Mouse (Mus musculus) urinary bladder, postnatal 14 days (tissue): ENCODE measurements around the gene Specc1l.

Experiments used
- DNase-seq: peaks from one replicate; pipeline ENCODE4 v3.0.0; 2021; ENCODE audit warnings: low spot score

The Specc1l gene

DNA sequence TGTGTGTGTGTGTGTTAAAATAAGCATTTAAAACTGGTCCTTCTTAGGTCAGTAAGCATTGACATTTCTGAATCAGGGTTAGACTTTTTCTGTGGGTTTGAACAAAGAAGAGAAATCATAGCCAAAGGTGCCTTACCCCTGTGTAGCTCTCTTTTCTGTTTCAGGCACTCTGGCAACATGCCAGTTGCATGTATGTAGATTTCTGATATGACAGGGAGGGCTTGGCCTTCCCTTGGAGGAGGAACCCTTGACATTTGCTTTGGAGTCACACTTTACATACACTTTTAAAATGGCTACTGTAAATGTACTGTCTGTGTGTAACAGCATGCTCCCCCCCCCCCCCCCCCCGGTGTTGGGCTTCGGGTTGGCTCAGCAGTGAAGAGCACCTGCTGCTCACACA lies 12.8 kb downstream of the Specc1l start:
- no peak for DNase-seq

DNA sequence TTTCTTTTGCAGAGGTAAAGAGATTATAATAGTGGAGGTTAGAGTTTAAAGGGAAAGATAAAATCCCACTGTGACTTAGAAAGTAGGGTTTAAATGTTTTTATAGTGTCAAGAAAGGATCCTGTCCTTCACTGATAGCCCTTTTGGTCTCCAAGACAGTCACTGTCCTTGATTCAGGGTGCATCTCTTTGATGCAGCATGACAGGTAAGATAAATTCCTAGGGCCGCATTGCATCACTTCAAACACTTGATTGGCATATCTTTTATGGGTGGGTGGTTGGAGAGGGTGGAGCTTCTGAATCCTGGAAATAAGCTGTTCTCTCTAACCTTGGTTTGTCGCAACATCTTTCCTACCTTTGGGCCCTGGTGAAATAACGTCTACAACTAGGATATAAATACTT lies 15.5 kb downstream of the Specc1l start:
- no peak for DNase-seq

DNA sequence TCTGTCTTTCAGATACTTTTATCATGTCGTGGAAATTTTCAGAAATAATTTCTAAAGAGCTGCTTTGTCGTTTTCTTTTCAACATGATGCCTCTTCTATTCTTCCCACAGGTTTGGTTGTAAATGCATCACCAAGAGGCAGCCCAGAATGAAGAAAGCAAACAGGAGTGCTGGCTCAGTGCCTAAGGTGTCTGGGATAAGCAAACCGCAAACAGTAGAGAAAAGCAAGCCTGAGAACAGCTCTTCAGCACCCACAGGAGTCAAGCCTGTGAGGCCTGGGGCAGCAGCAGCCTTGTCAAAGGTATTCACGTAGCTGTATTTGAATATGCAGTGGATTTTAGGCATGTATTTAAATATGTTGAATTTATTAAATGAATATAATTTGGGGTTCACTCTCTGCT lies 18.7 kb downstream of the Specc1l start:
- peak; percentile 63 for DNase-seq

DNA sequence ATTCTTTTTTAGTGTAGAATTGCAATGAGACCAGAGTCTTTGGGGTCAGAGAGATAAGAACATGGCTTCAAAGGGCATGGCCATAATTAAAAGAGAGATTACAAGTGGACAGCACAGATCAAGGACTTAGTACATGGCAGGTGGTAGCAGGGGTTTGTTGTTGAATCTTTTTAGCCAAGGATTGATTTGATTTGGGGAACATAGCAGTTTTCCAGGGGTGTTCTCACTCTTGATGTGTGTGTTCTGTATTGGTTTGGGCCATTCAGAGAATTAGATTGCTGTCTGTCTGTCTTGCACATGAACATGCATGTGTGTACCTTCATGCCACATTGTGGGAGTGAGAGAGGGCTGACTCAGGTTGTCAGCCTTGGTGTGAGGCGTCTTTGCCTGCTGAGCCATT lies 20.0 kb downstream of the Specc1l start:
- DNase-seq: no peak

DNA sequence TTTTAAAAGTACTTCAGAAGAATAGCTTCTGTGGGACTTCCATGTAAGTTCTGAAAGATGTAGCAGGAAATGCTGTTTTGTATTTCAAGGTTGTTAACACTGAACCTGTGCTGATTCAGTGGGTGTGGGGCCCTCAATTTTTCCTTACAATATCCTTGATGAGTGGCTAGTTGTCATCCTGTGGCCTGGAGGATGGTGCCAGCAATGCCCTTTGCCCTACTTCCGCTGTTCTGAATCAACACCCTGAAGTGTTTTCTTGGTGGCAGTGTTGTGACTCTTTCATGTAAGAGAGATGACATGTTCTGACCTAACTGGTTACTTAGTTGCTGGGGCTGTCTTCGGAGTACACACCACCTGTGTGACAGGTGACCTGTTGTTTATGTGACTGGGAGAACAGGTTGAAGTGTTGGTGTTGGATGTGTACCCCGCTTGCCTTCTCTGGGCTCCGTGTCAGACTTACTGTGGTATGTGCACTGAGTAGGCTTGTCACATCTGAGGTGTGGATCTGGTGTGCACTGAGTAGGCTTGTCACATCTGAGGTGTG lies 20.8 kb downstream of the Specc1l start:
- DNase-seq: no peak

DNA sequence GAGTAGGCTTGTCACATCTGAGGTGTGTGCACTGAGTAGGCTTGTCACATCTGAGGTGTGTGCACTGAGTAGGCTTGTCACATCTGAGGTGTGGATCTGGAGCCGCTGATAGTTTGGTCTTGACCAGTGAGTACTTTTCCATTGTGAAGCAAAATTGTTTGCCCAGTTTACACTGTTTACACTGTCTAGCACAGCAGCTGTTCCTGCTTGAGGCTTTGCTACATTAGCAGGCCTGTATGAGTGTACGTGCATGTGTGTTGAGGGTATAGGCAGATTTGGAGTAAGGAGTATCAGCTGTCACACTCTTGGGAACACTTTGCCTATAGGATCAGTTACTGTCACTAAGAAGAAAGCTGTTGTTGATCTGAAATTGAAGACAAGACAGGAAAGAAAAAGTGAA lies 21.6 kb downstream of the Specc1l start:
- DNase-seq: no peak

DNA sequence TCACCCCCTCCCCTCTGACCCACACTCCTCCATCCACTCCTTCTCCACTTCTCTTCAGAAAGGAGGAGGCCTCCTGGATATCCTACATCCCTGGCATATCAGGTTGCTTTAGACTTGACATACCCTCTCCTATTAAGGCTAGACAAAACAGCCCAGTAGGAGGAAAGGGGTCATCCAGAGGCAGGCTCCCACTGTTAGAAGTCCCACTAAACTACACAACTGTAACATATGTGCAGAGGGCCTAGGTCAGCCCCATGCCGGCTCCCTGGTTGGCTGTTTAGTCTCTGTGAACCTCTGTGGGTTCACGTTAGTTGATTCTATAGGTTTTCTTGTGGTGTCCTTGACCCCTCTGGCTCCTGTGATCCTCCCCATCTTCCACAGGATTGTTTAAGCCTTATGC lies 23.9 kb downstream of the Specc1l start:
- no peak for DNase-seq

DNA sequence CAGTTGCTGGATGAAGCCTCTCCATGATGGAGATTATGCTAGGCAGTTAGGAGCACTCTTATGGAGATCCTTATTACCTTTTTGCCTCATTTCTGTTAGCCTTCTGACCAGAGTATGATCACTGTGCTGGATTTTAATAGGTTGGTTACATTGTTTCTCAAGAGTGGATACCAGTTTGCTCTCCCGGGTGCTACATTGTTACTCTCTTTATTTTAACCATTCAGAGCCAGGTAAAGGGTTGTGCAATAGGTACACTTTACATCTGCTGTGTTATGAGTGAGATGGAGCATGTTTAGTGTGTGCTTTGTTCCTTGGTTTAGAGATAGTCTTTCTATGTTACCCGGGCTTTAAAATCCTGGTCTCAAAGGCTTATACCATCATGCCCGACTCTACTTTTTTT lies 24.3 kb downstream of the Specc1l start:
- DNase-seq: no peak

DNA sequence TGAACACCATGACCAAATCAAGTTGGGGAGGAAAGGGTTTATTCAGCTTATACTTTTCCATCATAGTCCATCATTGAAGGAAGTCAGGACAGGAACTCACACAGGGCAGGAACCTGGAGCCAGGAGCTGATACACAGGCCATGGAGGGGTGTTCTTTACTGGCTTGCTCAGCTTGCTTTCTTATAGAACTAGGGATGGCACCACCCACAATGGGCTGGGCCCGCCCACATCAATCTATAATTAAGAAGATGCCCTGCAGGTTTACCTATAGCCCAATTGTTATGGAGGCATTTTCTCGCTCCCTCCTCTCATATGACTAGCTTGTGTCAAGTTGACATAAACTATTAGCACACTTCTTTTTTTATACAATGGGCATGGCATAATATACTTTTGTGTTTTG lies 25.3 kb downstream of the Specc1l start:
- DNase-seq: no peak

DNA sequence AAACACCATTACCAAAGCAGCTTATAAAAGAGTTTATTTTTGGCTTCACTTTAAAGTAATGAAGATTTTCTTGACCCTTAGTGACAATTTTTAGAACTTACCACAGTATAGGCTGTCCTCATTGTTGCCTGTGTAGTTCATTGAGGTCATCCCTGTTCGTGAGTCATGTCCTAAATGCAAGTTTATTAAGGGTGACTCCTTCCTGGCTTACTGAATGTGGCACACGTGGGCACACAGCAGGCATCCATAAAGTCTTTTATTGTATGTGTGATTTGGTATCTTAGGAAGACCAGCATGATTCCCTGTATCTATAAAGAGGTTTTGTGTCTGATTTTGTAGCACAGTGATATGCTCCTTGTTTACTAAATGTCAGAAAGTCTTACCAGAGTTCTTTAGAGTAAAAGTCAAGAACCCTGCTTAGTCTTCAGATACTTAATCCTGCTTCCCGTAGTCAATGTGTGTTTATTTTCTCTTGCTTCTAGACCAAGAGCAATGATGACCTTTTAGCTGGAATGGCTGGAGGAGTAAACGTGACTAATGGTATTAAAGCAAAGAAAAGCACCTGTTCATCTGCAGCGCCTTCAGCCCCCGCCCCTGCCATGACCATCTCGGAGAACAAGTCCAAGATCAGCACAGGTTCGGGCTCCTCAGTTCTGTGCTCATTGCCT lies 28.8 kb downstream of the Specc1l start:
- DNase-seq: no peak

DNA sequence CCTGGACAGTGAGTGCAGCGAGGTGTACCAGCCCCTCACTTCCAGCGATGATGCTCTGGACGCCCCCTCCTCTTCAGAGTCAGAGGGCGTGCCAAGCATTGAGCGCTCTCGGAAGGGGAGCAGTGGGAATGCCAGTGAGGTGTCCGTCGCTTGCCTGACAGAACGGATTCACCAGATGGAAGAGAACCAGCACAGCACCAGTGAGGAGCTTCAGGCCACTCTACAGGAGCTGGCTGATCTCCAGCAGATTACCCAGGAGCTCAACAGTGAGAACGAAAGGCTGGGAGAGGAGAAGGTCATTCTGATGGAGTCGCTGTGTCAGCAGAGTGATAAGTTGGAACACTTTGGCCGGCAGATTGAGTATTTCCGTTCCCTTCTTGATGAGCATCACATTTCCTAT lies 33.9 kb downstream of the Specc1l start:
- no peak for DNase-seq

DNA sequence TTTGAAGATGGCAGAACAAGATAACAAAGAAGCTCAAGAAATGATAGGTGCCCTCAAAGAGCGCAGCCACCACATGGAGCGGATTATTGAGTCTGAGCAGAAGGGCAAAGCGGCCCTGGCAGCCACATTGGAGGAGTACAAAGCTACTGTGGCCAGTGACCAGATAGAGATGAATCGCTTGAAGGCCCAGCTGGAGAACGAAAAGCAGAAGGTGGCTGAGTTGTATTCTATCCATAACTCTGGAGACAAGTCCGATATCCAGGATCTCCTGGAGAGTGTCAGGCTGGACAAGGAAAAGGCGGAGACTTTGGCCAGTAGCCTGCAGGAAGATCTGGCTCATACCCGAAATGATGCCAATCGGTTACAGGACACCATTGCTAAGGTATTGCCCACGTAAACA lies 34.5 kb downstream of the Specc1l start:
- no peak for DNase-seq

DNA sequence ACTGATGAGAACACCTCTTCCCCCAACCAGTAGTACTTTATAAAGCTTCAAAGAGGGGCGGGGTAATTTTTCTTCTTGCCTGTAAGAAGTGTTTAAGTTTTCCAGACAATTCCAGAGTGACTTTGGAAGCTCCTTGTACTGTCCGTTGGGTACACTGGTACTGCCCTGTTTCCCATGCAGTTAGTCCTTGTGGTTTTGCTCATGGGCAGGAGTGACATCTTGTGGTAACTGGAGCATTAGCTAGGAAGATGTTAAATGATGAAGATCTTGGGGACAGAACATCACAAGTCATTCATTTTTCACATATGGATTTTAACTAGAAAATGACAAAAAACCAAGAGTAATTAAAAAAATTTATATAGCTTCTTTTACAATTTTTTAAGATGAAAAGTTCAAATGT lies 39.1 kb downstream of the Specc1l start:
- DNase-seq: no peak

DNA sequence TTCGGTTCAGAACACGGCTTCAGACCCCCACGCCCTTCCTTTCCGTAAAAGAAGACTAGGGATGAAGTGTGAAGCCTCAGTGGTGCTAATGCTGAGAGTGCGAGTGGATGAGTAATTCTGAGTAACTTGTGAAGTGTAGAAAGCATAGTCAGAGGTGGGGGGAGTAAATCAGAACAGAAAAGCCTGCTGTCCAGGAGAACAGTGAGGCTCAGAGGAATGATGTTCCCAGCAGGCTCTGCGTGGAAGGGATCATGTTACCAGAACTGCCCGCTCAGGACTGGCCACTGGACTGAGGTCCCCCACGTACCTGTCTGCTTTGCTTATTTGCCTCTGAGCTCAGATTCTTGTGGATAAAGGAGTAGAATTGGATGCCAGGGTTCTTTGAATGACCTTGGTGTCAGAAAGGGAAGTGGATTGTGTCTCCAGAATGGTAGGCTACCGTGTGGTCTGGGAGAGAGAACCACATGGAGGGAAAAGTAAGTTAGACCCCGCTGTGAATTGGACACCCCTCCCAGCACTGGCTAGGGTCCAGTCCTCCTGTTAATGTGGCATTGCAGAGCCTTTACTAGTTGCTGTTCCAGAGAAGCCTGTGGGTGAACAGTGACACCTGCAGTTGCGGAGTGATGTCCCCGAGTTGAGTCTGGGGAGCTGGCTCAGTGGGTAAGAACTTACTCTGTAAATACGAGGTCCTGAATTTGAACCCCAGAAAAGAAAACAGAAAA lies 40.6 kb downstream of the Specc1l start:
- DNase-seq: no peak

DNA sequence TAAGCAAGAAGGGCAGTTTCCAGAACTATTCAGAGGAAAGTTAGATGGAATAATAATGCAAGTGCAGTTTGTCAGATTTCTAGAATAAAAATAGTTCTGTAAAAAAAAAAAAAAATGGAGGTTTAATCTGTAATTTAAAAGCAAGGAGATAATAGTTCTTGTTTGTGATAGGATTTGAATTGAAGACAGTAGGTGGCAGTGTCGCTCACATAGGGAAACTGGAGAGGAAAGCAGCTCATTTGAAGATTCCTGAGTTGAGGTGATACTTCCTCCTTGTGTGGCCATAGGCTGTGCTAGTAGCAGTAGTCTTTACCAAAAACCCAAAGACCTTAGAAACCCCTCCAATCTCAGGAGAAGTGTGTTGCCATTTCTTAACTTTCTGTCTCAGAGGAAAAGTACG lies 43.2 kb downstream of the Specc1l start:
- DNase-seq: no peak

DNA sequence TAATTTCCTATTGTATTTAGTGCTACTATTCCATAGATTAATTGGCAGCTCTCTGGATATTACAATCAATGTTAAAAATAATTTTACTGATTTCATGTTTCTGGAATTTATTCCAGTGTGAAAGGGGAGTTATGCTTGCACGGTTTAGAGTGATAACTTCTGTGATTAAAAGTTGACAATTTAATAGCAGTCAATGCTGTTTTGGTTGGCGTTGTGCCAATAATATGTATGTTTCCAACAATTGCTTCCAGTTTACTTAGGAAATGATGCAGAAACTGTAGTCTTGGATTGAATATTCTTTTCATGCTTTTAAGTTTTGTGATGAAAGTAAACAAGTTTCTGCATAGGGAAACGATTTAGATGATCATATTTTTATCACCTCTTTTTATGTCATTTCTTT lies 45.5 kb downstream of the Specc1l start:
- no peak for DNase-seq

DNA sequence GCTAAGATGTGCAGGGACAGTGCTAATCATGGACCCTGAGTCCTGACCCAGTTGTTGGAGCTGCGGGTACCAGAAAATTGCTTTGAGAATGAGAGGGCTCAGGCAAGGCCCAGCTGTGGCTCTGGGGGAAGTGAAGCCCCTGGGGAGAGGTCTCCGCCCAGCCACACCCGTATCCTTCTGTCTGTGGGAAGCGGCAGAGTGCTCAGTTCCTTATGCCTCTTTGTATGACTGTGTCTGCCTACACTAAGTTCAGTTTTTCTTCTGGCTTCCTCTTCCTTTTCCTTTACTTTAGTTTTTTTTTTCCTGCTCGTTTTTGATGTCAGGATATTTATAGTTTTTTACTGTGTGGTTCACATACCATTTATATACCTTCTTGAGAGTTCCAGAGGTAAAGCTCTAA lies 46.4 kb downstream of the Specc1l start:
- no peak for DNase-seq

DNA sequence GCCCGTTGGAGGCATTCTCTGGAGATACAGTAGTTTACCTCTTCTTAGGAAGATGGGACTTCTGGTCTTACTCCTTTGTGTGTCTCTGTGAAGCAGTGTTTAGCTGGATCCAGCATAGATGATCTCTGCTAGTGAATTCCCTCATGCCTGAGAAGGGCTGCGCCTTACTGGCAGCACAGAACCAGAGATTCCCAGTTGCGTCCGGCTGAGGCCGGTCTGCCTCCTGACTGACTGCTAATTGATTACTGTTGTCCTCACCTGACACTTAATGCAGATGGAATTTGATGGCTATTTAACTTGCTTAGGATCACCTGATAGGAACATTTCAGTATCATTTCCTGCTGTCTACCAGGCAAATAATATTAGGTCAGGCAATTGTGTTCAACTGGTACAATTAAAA lies 49.4 kb downstream of the Specc1l start:
- DNase-seq: no peak

DNA sequence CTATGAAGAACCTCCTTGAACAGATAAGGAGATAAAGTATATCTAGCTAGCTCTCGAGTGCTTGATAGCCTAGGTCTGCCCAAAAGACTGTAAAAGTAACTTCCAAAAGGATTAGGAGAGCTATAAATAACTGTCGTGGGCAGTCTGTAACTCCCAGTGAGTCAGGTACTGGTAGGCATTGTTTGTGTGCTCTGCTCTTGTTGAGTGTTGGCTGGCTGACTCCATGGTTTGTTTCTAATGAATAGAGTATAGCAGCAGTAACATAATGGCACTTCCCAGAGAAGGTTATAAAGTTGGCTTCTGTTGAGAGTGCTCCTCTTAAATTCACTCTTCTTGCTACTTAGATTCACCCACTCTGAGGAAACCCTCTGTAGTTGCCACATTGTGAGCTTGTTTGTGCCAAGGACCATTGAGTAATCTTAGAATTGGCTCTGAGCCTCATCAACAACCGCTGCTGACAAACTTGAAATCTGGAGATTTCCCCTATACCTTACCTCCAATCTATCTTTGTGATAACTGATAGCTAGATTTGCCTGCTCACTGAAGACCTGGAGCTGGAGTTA lies 53.2 kb downstream of the Specc1l start:
- no peak for DNase-seq

DNA sequence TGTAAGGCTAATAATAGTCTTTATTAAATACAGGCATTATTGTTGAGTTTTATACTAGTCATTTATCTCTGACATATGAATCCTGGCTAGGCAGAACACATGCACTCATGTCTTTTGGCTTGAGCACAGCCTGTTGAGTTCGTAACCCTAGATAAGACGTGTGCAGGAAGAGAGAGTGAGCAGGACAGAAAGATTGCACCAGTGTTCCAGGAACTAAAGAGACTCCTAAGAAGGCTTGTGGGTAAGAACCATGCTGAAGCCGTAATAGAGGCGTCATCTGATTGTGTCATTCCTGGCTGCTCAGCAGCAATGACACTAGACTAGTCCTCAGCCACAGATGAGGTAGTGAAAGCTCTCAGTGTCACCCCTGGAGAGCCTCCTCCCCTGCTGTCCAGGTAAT lies 61.1 kb downstream of the Specc1l start:
- no peak for DNase-seq

DNA sequence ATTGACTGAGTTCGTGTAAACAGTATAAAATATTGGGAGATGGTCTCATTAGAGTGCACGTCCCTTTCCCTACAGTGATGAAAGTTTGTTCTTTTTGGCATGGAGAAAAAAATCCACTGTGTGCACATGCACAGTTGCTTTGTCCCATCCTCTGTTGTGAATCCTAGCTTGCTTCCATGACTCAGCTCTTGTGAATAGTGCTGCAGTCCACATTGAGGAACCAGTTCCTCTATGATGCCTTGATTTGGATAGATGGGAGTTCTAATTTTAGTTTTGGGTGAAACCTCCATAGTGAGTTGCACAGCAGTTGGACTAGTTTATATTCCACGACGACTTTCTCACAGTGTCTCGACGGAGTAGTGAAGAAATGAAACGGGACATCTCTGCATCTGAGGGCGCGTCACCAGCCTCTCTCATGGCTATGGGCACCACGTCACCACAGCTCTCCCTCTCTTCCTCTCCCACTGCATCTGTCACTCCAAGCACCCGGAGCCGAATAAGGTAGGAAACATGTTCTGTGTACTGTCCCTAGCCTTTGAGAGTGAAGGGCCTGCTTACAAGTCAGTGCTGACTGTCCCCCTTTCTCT lies 64.6 kb downstream of the Specc1l start:
- DNase-seq: no peak

DNA sequence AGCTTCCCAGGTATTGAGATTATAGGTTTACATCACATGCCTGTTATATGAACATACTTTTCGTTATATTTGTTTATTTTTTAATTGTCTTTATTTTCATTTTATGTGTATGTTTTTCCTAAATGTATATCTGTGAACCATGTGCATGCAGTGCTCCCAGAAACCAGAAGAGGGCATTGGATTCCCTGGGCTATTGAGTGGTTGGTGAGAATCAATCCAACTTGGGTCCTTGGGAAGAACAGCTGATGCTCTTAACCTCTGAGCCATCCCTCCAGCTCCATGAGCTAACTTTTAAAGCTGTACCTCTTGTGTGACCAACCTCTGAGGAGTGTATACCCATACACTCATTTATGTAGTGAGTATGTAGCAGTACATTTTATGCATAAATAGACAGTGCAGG lies 65.6 kb downstream of the Specc1l start:
- DNase-seq: no peak

DNA sequence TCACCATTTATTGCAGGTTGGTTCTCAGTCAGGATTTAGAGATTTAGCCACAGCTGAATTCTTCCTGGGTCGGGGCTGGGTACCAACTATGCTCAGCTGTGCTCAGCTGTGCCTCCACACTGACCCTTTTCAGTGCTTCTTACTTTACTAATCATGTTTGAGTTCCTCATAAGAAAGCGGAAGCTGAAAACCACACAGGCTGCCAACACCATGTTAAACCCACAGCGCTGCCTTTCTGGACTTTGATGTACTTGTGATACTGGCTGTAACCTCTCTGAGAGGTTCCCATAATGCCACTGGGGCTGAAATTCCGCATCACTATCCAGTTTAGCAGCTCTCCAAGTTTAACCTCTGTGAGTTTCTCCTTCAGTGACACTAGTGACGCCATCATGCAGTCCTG lies 70.8 kb downstream of the Specc1l start:
- no peak for DNase-seq
